Mouse (Mus musculus) hindbrain, embryonic 10.5 days (tissue): ENCODE measurements around the gene Khdc3. TPM values are rescaled to one million over a fixed set of nuclear protein-coding genes. Genes with fewer than 3 reads are reported as not detected.

Source experiments
- DNase-seq: peaks from one replicate; pipeline ENCODE4 v3.0.0-alpha.2; 2017; ENCODE audit warnings: low spot score
- H3K27ac ChIP-seq: fragments of 300-500 bp; sonication (generic); 2 replicates; pipeline ENCODE4 v1.5.1; 2016; ENCODE audit warnings: mild to moderate bottlenecking, moderate library complexity
- H3K27me3 ChIP-seq: fragments of 300-500 bp; sonication (generic); 2 replicates; pipeline ENCODE4 v1.6.1; 2016; ENCODE audit warnings: mild to moderate bottlenecking; ENCODE audit not compliant: poor library complexity, insufficient read depth, severe bottlenecking
- H3K36me3 ChIP-seq: fragments of 300-500 bp; sonication (generic); 2 replicates; pipeline ENCODE4 v1.6.1; 2016; ENCODE audit warnings: mild to moderate bottlenecking, moderate library complexity
- H3K4me1 ChIP-seq: fragments of 300-500 bp; sonication (generic); replicated peaks from 2 replicates; pipeline ENCODE4 v1.6.1; 2016; ENCODE audit warnings: mild to moderate bottlenecking
- H3K4me3 ChIP-seq: fragments of 300-500 bp; sonication (generic); 2 replicates; pipeline ENCODE4 v1.5.1; 2016; ENCODE audit warnings: mild to moderate bottlenecking, moderate library complexity
- H3K9me3 ChIP-seq: fragments of 300-500 bp; sonication (generic); 2 replicates; pipeline ENCODE4 v1.6.1; 2016; ENCODE audit warnings: mild to moderate bottlenecking, moderate library complexity
- WGBS: fragments of 180-500 bp; shearing (Covaris S2); methylation state at CpG from one replicate; pipeline ENCODE4 v1.1.7; 2016; 5-methylcytosine and 5-hydroxymethylcytosine counted together
- polyA plus RNA-seq: library from polyadenylated mRNA; unstranded; fragments of >200 nt; fragmentation: Nextera tagmentation; extraction: Ambion mirVana; gene quantifications from 2 replicates; pipeline ENCODE4 v1.2.1, GENCODE M21; 2016

The Khdc3 gene
- polyA plus RNA-seq, 1 experiment from 2014 or later, result 0.20 TPM

DNA sequence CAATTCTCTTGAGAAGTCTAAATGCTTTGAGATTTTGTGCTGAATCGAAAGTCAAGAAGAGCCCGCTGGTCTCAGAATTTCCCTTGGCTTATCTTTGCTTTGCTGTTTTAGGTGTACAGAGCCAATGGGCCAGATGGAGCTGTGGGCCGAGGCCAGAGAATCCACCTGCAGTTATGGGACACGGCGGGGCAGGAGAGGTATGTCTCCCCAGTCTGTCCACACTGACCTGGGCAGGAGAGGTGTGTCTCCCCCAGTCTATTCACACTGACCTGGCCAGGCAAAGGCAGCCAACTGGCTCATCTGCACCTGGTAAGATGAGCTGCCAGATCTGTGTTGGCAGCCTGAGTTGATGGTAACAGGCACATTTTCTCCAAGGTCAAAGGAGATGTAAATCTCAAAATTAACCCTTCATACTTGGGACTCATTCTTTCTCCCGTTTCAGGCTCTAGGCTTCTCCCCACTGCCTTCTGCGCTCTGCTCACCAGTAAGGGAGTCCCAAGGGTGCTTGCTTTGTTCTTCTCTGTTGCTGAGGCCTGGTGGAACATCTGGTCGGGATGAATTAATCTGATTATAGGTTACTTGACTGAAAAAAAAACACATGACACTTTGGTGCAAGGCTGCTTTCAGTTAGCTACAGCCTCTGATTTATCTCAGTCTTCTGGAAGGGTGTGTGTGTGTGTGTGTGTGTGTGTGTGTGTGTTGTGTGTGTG, 19.2 kb upstream of the Khdc3 start:
- DNase-seq, result no peak
- 86% methylated on average over 8 of the region's 8 CpGs for WGBS
- H3K27me3 ChIP-seq, result no peaks in the 10 kb centered on the region
- H3K4me1 ChIP-seq, result no peaks in the 10 kb centered on the region
- H3K4me3 ChIP-seq, result no peak overlapping the region
- no peaks in the 10 kb centered on the region for H3K9me3 ChIP-seq
- H3K36me3 ChIP-seq, result no peaks in the 10 kb centered on the region
- H3K27ac ChIP-seq, result peak overlapping the region; percentile 56

DNA sequence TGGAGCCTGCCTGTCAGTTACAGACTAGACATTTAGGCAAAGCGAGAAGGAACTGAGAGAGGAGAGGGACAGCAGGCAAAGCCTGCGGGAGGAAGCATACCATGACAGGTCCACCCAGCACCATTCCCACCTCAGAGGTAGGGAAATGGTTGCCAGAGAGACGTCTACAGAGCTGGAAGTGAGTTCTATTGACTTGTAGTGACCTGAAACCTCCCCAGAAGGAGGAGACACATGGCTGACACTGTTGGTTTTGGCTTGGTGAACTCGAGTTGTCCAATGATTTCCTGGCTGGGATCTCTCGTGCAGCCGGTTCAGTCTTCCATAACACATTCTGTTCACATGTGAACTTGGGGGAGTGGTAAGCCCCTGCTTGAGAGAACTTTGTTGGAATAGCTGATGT, 17.7 kb upstream of the Khdc3 start:
- DNase-seq, result no peak
- Histone ChIP-seq H3K27ac (no peak overlapping the region), H3K9me3 (no peaks in the 10 kb centered on the region), H3K4me3 (no peak overlapping the region), H3K4me1 (no peaks in the 10 kb centered on the region), H3K36me3 (no peaks in the 10 kb centered on the region), H3K27me3 (no peaks in the 10 kb centered on the region)
- WGBS, result 75% methylated on average over 6 of the region's 6 CpGs

DNA sequence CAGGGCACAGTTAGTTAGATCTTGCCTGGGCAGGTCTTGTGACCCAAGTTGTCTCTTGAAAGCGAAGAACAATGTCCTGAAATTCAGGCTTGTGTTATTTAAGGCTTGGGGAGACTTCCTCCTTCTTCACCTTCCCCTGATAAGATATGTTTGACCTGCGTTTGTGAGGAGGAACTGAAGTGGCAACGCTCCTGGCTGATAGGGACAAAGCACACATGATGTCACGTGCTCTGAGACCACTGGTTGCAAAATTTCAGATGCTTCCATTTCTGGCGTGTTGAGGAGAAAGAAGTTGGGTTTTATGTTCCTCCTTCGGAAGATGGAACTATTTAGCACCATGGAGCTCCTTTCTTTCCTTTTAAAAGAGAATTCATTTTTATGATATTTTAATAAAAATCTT, 15.8 kb upstream of the Khdc3 start:
- WGBS, result 86% methylated on average over 6 of the region's 6 CpGs
- H3K36me3 ChIP-seq, result no peaks in the 10 kb centered on the region
- H3K27me3 ChIP-seq, result no peaks in the 10 kb centered on the region
- DNase-seq, result no peak
- no peaks in the 10 kb centered on the region for H3K4me1 ChIP-seq
- H3K9me3 ChIP-seq, result no peaks in the 10 kb centered on the region
- no peak overlapping the region for H3K4me3 ChIP-seq
- no peak overlapping the region for H3K27ac ChIP-seq

DNA sequence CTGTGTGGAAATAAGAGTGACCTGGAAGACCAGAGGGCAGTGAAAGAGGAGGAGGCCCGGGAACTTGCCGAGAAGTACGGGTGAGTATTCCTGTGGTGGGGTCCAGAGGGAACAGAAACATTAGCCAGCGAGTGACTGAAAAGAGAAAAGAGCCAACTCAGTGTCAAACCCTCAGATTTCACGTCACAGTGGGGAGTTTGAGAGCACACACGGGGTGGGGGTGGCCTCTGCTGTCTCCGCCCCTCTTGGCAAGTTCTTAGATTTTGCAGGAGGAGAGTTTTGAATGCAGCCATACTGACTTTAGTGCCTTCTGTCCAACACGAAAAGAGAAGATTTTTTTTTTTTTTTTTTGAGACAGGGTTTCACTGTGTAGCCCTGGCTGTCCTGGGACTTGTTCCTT, 14.5 kb upstream of the Khdc3 start:
- no peaks in the 10 kb centered on the region for H3K4me1 ChIP-seq
- WGBS, result 62% methylated on average over 8 of the region's 8 CpGs
- no peak overlapping the region for H3K4me3 ChIP-seq
- no peak for DNase-seq
- H3K9me3 ChIP-seq, result no peaks in the 10 kb centered on the region
- H3K36me3 ChIP-seq, result no peaks in the 10 kb centered on the region
- H3K27ac ChIP-seq, result no peak overlapping the region
- H3K27me3 ChIP-seq, result no peaks in the 10 kb centered on the region

DNA sequence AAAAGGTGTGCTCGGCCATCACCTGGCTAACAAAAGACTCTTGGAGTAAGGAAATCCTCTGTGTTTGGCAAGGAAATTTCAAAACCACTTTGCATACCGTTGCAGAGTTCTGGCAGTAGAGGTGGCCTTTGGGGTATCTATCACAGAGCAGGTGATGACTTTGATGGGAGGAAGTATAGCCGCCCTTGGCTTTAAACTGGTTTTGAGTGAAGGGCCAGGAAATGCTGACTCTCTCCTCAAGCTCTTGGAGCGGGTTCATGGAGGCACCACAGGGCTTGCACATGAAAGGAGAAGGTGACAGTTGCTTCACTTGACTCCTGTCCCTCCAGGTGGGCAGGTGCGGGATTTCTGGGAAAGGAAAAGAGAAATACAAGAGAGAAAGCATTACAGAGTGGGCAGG, 14.1 kb upstream of the Khdc3 start:
- 80% methylated on average over 5 of the region's 5 CpGs for WGBS
- Histone ChIP-seq H3K9me3 (no peaks in the 10 kb centered on the region), H3K27me3 (no peaks in the 10 kb centered on the region), H3K36me3 (no peaks in the 10 kb centered on the region), H3K27ac (no peak overlapping the region), H3K4me1 (no peaks in the 10 kb centered on the region), H3K4me3 (no peak overlapping the region)
- no peak for DNase-seq

DNA sequence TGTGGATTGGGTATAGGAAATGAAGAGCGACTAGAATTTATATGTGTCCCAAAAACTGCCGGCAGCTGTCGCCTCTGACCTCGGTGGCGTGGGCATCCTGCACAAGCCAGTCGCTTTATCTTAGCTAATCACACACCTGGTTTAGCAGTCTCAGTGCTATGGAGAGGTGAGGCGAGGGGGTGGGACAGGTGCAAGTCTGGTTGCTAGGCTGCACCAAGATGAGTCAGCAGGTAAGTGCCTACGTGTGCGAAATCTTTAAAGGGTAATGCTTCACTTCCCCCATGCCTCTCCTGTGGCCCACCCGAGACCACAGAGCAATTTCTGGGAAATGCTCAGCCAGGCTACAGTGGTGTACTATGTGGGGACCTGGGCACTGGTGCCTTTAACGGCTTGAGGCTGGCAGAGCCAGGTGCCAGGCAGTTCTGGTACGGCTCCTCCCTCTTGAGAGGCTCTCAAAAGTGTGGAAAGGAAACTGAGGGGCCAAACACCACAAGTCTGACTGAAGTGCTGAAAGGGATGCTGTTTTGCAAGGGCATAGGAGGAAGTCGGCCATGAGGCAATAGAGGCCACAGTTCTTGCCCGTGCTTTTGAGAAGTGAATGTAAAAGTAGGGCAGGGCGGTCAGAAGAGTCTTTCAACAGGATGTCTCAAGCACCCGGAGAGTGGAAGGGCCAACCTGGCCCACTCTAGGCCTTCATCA, 12.3 kb upstream of the Khdc3 start:
- Histone ChIP-seq H3K27ac (no peak overlapping the region), H3K9me3 (no peaks in the 10 kb centered on the region), H3K27me3 (no peaks in the 10 kb centered on the region), H3K36me3 (no peaks in the 10 kb centered on the region), H3K4me1 (peaks cover under 1% of the 10 kb centered on the region; the same call in 1 of the 2 replicates), H3K4me3 (no peak overlapping the region)
- DNase-seq, result no peak
- WGBS, result 78% methylated on average over 16 of the region's 16 CpGs

DNA sequence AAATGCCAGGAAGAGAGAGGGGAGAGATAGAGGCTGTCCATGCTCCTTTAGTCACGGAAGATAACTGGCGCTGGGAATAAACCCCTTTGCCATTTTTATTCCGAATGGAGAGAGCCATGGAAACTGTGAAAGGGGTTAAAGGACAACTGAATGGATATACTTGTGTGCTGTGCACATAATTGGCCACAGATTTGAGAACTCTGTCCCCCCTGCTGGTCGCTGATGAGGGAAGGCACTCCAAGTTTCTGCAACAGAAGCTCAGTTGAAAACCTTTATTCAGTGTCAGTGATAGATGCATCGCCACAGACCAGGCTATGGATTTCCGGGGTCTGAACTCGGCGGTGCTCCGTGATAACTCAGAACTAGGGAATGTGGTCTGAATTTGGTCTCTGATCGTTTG, 11.5 kb upstream of the Khdc3 start:
- H3K9me3 ChIP-seq, result no peaks in the 10 kb centered on the region
- WGBS, result 78% methylated on average over 10 of the region's 10 CpGs
- DNase-seq, result no peak

DNA sequence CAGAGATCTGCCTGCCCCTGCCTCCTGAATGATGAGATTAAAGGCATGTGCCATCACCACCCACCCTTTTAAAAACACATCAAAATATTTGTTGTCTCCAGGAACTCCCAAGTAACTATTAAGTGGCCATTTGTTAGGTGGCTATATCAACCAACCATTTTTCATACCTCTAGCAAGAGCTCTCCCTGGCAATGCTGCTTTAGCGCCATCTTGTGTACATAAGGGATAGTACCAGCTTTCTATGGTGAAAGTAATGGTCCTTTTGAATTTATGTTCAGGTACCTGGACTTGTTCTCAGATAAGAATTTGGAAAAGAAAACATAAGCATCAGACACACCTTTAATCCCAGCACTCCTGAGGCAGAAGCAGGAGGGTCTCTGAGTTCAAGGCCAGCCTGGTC, 9.9 kb upstream of the Khdc3 start:
- WGBS, result 0% methylated on average over 1 of the region's 1 CpGs
- H3K27me3 ChIP-seq, result 0 out of 2 replicates have a peak, but pooled peaks cover 4% of the 10 kb centered on the region
- H3K9me3 ChIP-seq, result no peaks in the 10 kb centered on the region
- H3K36me3 ChIP-seq, result no peaks in the 10 kb centered on the region
- no peak overlapping the region for H3K4me3 ChIP-seq
- H3K27ac ChIP-seq, result no peak overlapping the region
- H3K4me1 ChIP-seq, result peaks cover 5% of the 10 kb centered on the region
- DNase-seq, result peak; percentile 17

More for the DNA sequence above, 11.5 kb upstream of the Khdc3 start:
- no peak overlapping the region for H3K4me3 ChIP-seq
- H3K36me3 ChIP-seq, result no peaks in the 10 kb centered on the region
- H3K27ac ChIP-seq, result no peak overlapping the region
- H3K27me3 ChIP-seq, result 0 out of 2 replicates have a peak, but pooled peaks cover under 1% of the 10 kb centered on the region
- H3K4me1 ChIP-seq, result peaks cover 5% of the 10 kb centered on the region

DNA sequence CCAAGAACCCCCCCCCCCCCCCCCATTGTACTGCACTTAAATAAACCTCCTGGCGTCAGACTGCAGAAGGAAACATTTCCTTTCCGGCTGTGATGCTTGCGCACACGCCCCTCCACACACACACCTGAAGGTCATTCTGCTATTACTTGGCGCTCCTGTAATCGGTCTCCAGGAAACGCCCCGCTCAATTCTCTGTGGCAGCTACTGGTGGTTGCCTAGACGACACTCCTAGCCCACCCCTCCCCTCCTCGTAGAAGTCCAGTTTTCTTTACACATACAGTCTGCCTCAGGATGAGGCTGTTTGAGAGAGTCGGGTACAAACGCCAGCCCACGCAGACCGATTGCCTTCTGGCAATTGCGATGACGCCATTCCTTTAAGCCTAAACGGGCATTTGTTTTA, 7.1 kb upstream of the Khdc3 start:
- Histone ChIP-seq H3K27ac (no peak overlapping the region), H3K36me3 (no peaks in the 10 kb centered on the region), H3K9me3 (no peaks in the 10 kb centered on the region), H3K4me1 (peaks cover 5% of the 10 kb centered on the region), H3K27me3 (0 out of 2 replicates have a peak, but pooled peaks cover 4% of the 10 kb centered on the region), H3K4me3 (no peak overlapping the region)
- 53% methylated on average over 17 of the region's 17 CpGs for WGBS
- DNase-seq, result peak; percentile 16

DNA sequence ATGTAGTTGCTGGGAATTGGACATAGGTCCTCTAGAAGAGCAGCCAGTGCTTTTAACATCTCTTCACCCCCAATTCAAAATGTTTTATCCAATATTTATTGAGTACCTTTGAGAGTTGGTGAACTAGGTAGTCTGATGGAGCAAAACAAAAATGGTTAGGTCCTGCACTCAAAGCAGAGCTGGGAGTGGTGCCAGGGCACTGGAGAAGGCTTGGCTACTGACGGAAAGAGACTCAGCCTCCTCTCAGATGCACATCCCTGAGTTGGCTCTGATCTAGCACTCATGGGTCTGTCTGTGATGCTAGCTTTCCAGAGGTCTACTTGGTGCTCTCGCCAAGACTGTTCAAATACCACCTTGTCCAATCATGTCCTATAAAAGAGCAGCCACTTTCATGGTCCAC, 3.7 kb upstream of the Khdc3 start:
- 79% methylated on average over 2 of the region's 2 CpGs for WGBS
- no peak for DNase-seq
- H3K4me3 ChIP-seq, result no peak overlapping the region
- H3K27ac ChIP-seq, result no peak overlapping the region
- peaks cover 6% of the 10 kb centered on the region for H3K4me1 ChIP-seq
- peaks cover 18% of the 10 kb centered on the region for H3K27me3 ChIP-seq
- no peaks in the 10 kb centered on the region for H3K36me3 ChIP-seq
- no peaks in the 10 kb centered on the region for H3K9me3 ChIP-seq

DNA sequence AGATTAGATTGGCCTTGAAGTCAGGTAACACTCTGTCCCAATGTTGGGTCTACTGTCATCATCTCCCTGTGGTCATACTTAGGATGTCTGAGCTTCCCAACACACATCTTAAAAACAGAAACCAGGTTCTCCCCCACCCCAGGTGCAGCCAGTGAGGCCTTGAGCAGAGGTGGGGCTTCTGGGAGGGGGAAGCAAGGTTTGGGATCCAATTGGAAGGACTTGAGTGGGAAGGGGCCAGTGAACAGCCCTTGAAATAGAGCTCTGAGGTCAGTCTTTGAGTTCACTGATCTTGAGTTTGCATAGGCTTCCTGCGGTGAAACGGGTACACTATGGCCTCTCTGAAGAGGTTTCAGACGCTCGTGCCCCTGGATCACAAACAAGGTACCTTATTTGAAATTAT, 545 bp downstream of the Khdc3 start, which contains the start of gene Gm20509:
TSS of gene Gm20509 (plus strand) at position 290 of the 400 bp plus-strand sequence.
- H3K4me3 ChIP-seq, result peak within 1 kb of the TSS; percentile 63
- peaks cover 53% of the 10 kb centered on the region for H3K27me3 ChIP-seq
- no peaks in the 10 kb centered on the region for H3K36me3 ChIP-seq
- H3K4me1 ChIP-seq, result peaks cover 11% of the 10 kb centered on the region
- no peaks in the 10 kb centered on the region for H3K9me3 ChIP-seq
- H3K27ac ChIP-seq, result peak within 1 kb of the TSS; percentile 82
- DNase-seq, result no peak
- 91% methylated on average over 4 of the region's 4 CpGs for WGBS

DNA sequence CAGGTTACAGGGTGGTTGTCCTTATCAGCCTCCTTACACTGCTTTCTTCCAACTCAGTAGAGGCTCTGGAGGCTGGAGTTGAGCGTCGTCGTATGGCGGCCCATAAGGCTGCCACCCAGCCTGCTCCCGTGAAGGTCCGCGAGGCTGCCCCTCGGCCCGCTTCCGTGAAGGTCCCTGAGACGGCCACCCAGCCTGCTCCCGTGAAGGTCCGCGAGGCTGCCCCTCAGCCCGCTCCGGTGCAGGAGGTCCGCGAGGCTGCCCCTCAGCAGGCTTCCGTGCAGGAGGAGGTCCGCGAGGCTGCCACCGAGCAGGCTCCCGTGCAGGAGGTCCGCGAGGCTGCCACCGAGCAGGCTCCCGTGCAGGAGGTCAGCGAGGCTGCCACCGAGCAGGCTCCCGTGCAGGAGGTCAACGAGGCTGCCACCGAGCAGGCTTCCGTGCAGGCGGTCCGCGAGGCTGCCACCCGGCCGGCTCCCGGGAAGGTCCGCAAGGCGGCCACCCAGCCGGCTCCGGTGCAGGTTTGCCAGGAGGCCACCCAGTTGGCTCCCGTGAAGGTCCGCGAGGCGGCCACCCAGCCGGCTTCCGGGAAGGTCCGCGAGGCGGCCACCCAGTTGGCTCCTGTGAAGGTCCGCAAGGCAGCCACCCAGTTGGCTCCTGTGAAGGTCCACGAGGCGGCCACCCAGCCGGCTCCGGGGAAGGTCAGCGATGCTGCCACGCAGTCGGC, 1.7 kb downstream of the Khdc3 start:
- H3K27me3 ChIP-seq, result peaks cover 55% of the 10 kb centered on the region
- 6% methylated on average over 60 of the region's 60 CpGs for whole genome bisulfite sequencing

DNA sequence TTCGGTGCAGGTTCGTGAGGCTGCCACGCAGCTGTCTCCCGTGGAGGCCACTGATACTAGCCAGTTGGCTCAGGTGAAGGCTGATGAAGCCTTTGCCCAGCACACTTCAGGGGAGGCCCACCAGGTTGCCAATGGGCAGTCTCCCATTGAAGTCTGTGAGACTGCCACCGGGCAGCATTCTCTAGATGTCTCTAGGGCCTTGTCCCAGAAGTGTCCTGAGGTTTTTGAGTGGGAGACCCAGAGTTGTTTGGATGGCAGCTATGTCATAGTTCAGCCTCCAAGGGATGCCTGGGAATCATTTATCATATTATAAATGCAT, 2.2 kb downstream of the Khdc3 start:
- peak overlapping the region; percentile 63 for H3K4me3 ChIP-seq
- DNase-seq, result no peak
- WGBS, result 48% methylated on average over 5 of the region's 5 CpGs
- H3K27ac ChIP-seq, result peak overlapping the region; percentile 82
- H3K27me3 ChIP-seq, result peaks cover 55% of the 10 kb centered on the region
- no peaks in the 10 kb centered on the region for H3K9me3 ChIP-seq
- H3K4me1 ChIP-seq, result peaks cover 11% of the 10 kb centered on the region
- no peaks in the 10 kb centered on the region for H3K36me3 ChIP-seq

More for the DNA sequence above, 1.7 kb downstream of the Khdc3 start:
- Histone ChIP-seq H3K36me3 (no peaks in the 10 kb centered on the region), H3K9me3 (no peaks in the 10 kb centered on the region), H3K4me3 (peak overlapping the region; percentile 63), H3K27ac (peak overlapping the region; percentile 82), H3K4me1 (peaks cover 11% of the 10 kb centered on the region)
- DNase-seq, result peak; percentile 61
